Mouse (Mus musculus) MEL (cell line): ENCODE data around the gene Casr.

Experiments
- CTCF ChIP-seq, 3 experiments: IDR thresholded peaks in 2 of 3; conservative IDR thresholded peaks in 1 of 3; 2 replicates each; pipeline ENCODE4 v1.5.1; 2011 to 2012; ENCODE audit warnings: low read length in 3 of 3, low read depth in 2 of 3, mild to moderate bottlenecking in 2 of 3, improper control_type of control experiment in 1 of 3, inconsistent platforms in 1 of 3, mixed read lengths in 1 of 3, moderate library complexity in 1 of 3; ENCODE audit not compliant: control insufficient read depth in 1 of 3, insufficient read depth in 1 of 3, poor library complexity in 1 of 3, severe bottlenecking in 1 of 3
- NELFE ChIP-seq: IDR thresholded peaks from 2 replicates; pipeline ENCODE4 v1.6.1; 2011; ENCODE audit warnings: low read depth, low read length, improper control_type of control experiment
- USF2 ChIP-seq, 2 experiments: IDR thresholded peaks; 2 replicates each; pipeline ENCODE4 v1.6.1; 2011 to 2012; ENCODE audit warnings: improper control_type of control experiment in 2 of 2, low read length in 2 of 2, borderline replicate concordance in 1 of 2, inconsistent platforms in 1 of 2, low read depth in 1 of 2, mild to moderate bottlenecking in 1 of 2; ENCODE audit not compliant: insufficient read depth in 1 of 2
- ZNF384 ChIP-seq: IDR thresholded peaks from 2 replicates; pipeline ENCODE4 v1.6.1; 2012; ENCODE audit warnings: low read depth, mild to moderate bottlenecking, inconsistent platforms, low read length, improper control_type of control experiment

DNA sequence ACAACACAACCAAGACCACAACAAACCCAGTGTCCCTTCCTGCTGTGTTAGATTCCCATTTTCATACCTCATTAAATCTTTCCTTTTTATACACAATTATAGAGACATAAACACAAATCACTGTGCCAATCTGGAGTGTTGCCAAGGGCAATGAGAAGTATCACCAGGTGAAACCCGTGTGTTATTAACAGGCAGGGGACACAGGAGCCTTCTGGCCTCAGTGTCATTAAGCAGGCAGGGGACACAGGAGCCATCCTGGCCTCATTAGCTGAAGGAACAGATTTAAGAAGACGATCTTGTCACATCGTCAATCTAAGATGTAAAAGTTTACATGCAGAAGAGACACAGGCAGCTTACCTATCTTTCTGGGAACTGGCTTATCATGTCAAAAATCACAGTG is 33.1 kb downstream of the Casr start:
- TF ChIP-seq CTCF (IDR thresholded peaks at IDR 0.05 in 2 of 3, conservative IDR thresholded peaks at IDR 0.05 in 1 of 3; ENCODE audit: control insufficient read depth in 1 of 3, insufficient read depth in 1 of 3, low read depth in 2 of 3, low read length in 3 of 3, poor library complexity in 1 of 3, severe bottlenecking in 1 of 3), result no peak
- no peak for TF ChIP-seq ZNF384
- no peak for TF ChIP-seq NELFE
- TF ChIP-seq USF2 (IDR thresholded peaks at IDR 0.05; ENCODE audit: borderline replicate concordance in 1 of 2, insufficient read depth in 1 of 2, low read depth in 1 of 2, low read length in 2 of 2), result no peak
